Mouse (Mus musculus): ENCODE results near the gene Tmem94. TPM values are rescaled to one million over a fixed set of nuclear protein-coding genes. Genes with fewer than 3 reads are reported as not detected.
A peak's percentile ranks its signal among the peaks of the same experiment; 100 is the strongest.

The Tmem94 gene
- polyA plus RNA-seq, 1 experiment from 2014 or later = 28.9 TPM

GRCm38 (mm10) chr11:115813507-115814296 is 48.5 kb downstream of the Tmem94 start, which contains the start of gene Caskin2:
Caskin2 (minus strand) TSS chr11:115813639.
- ATAC-seq (replicated peaks; ENCODE audit: low FRiP score) = peak; percentile 90
- peak; percentile 100 for DNase-seq (ENCODE audit: low spot score)
- WGBS = under 1% methylated on average over 44 of the region's 44 CpGs
- H3K9ac ChIP-seq (ENCODE audit: low read length) = peak within 1 kb of the TSS; percentile 87
- no peaks in the 10 kb centered on the region for H3K9me3 ChIP-seq (ENCODE audit: control insufficient read depth, low read length)
- peaks cover 19% of the 10 kb centered on the region for H3K4me1 ChIP-seq (replicated peaks; ENCODE audit: control insufficient read depth, insufficient read depth, low read length)
- no peaks in the 10 kb centered on the region for H3K27me3 ChIP-seq (ENCODE audit: control insufficient read depth, insufficient read depth, low read length)
- peak within 1 kb of the TSS; percentile 84 for H3K4me2 ChIP-seq (ENCODE audit: low read depth, low read length, severe bottlenecking)
- H3K36me3 ChIP-seq (ENCODE audit: control insufficient read depth, insufficient read depth, low read length) = no peaks in the 10 kb centered on the region; the same call in 1 of the 2 replicates
- H3K4me3 ChIP-seq (ENCODE audit: low read depth, low read length) = peak within 1 kb of the TSS; percentile 91
- peak within 1 kb of the TSS; percentile 59 for H3K27ac ChIP-seq (ENCODE audit: low read depth, low read length)

GRCm38 (mm10) chr11:115814605-115815450 is 49.6 kb downstream of the Tmem94 start, which contains the start of gene Tsen54:
Tsen54 (plus strand) TSS chr11:115814724.
- H3K4me1 ChIP-seq (replicated peaks; ENCODE audit: control insufficient read depth, insufficient read depth, low read length) = peaks cover 12% of the 10 kb centered on the region
- no peaks in the 10 kb centered on the region for H3K27me3 ChIP-seq (ENCODE audit: control insufficient read depth, insufficient read depth, low read length)
- peak; percentile 93 for DNase-seq (ENCODE audit: low spot score)
- no peaks in the 10 kb centered on the region; the same call in 1 of the 2 replicates for H3K36me3 ChIP-seq (ENCODE audit: control insufficient read depth, insufficient read depth, low read length)
- H3K9me3 ChIP-seq (ENCODE audit: control insufficient read depth, low read length) = no peaks in the 10 kb centered on the region
- peak within 1 kb of the TSS; percentile 91 for H3K4me3 ChIP-seq (ENCODE audit: low read depth, low read length)
- under 1% methylated on average over 82 of the region's 84 CpGs for whole genome bisulfite sequencing
- peak within 1 kb of the TSS; percentile 87 for H3K9ac ChIP-seq (ENCODE audit: low read length)
- ATAC-seq (replicated peaks; ENCODE audit: low FRiP score) = peak; percentile 54
- H3K4me2 ChIP-seq (ENCODE audit: low read depth, low read length, severe bottlenecking) = peak within 1 kb of the TSS; percentile 84
- peak within 1 kb of the TSS; percentile 46 for H3K27ac ChIP-seq (ENCODE audit: low read depth, low read length)

DNA sequence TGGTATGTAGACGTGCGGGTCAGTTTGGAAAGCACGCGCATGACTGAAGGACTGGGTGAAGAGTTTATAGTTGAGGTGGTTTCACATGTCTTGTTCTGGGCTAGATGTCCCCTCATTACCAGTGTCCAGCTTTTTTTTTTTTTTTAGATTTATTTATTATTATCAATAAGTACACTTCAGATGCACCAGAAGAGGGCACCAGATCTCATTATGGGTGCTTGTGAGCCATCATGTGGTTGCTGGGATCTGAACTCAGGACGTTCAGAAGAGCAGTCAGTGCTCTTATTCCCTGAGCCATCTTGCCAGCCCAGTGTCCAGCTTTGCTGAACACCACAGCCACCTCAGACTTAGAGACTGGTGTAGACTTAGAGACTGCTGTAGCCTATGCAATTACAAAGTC is 52.1 kb downstream of the Tmem94 start:
- no peak overlapping the region for H3K9ac ChIP-seq (ENCODE audit: low read length)
- 91% methylated on average over 5 of the region's 5 CpGs for WGBS
- peaks cover 10% of the 10 kb centered on the region for H3K4me1 ChIP-seq (replicated peaks; ENCODE audit: control insufficient read depth, insufficient read depth, low read length)
- no peaks in the 10 kb centered on the region for H3K9me3 ChIP-seq (ENCODE audit: control insufficient read depth, low read length)
- no peak overlapping the region for H3K4me2 ChIP-seq (ENCODE audit: low read depth, low read length, severe bottlenecking)
- no peak for ATAC-seq (replicated peaks; ENCODE audit: low FRiP score)
- H3K36me3 ChIP-seq (ENCODE audit: control insufficient read depth, insufficient read depth, low read length) = no peaks in the 10 kb centered on the region
- no peak overlapping the region for H3K27ac ChIP-seq (ENCODE audit: low read depth, low read length)
- DNase-seq (ENCODE audit: low spot score) = no peak
- H3K4me3 ChIP-seq (ENCODE audit: low read depth, low read length) = no peak overlapping the region
- H3K27me3 ChIP-seq (ENCODE audit: control insufficient read depth, insufficient read depth, low read length) = no peaks in the 10 kb centered on the region

- Histone ChIP-seq H3K4me2 (ENCODE audit: low read depth, low read length, severe bottlenecking) (no peak overlapping the region), H3K4me1 (replicated peaks; ENCODE audit: control insufficient read depth, insufficient read depth, low read length) (peaks cover 6% of the 10 kb centered on the region), H3K4me3 (ENCODE audit: low read depth, low read length) (no peak overlapping the region), H3K9ac (ENCODE audit: low read length) (no peak overlapping the region), H3K27me3 (ENCODE audit: control insufficient read depth, insufficient read depth, low read length) (peaks cover 10% of the 10 kb centered on the region), H3K9me3 (ENCODE audit: control insufficient read depth, low read length) (no peaks in the 10 kb centered on the region), H3K27ac (ENCODE audit: low read depth, low read length) (no peak overlapping the region), H3K36me3 (ENCODE audit: control insufficient read depth, insufficient read depth, low read length) (no peaks in the 10 kb centered on the region)
- DNase-seq (ENCODE audit: low spot score) = no peak
- ATAC-seq (replicated peaks; ENCODE audit: low FRiP score) = no peak
- 93% methylated on average over 16 of the region's 16 CpGs for WGBS
Measured at GRCm38 (mm10) chr11:115819915-115820623, 54.8 kb downstream of the Tmem94 start.

GRCm38 (mm10) chr11:115821001-115821400 is 55.8 kb downstream of the Tmem94 start:
- Histone ChIP-seq H3K4me2 (ENCODE audit: low read depth, low read length, severe bottlenecking) (no peak overlapping the region), H3K27me3 (ENCODE audit: control insufficient read depth, insufficient read depth, low read length) (peaks cover 15% of the 10 kb centered on the region), H3K9ac (ENCODE audit: low read length) (no peak overlapping the region), H3K9me3 (ENCODE audit: control insufficient read depth, low read length) (no peaks in the 10 kb centered on the region), H3K4me1 (replicated peaks; ENCODE audit: control insufficient read depth, insufficient read depth, low read length) (peaks cover 5% of the 10 kb centered on the region; the same call in 1 of the 2 replicates), H3K4me3 (ENCODE audit: low read depth, low read length) (no peak overlapping the region), H3K36me3 (ENCODE audit: control insufficient read depth, insufficient read depth, low read length) (no peaks in the 10 kb centered on the region), H3K27ac (ENCODE audit: low read depth, low read length) (no peak overlapping the region)
- ATAC-seq (replicated peaks; ENCODE audit: low FRiP score) (no peak), DNase-seq (ENCODE audit: low spot score) (no peak)
- 83% methylated on average over 4 of the region's 4 CpGs for WGBS

DNA sequence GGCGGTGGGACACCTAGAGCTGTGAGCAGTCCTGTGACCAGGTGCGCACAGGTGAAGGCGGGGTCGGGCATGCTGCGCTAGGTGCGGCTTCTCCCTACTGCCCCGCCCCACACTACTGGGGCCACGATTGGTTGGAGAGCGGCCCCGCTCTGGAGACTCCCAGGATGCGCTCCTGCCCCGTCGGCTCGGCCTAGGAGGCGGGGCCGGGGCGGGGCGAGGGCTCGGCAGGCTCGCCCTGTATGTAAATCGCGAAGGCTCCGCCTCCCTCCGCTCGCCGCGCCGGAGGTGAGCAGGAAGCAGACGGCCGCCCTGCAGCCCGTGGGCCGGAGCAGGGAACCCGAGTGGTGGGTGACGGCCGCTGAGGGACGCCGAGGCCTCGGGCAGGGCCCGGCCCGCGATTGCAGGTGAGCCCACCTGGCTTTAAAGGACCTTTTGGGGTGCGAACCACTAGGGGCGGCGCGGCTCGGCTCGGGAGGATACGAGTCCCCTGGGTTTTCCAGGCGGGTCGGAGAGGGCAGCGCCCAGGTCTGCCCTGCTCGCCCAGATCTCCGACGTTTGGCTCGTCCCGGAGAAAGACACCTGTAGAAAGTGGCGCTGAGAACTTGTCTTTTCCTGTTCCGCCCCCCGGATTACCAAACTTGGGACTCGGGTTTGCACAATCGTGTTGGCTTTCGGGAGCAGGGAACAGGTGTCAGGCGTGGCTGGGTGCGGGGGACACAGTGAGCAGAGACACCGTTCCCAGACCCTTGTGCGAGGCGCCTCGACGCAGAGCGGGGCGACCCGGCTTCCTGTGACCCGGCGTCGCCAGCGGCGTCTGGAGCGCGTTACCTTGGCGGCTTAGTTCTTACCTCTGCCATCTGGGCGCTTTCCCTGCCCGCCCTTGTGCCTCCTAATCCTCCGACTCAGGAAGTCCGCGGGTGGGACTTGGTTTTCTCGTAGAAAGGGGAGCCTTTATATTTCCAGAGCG is 58.8 kb downstream of the Tmem94 start, which contains the start of gene Llgl2:
Llgl2 (plus strand) TSS at position 276 of the 967 bp plus-strand sequence.
- Histone ChIP-seq H3K36me3 (ENCODE audit: control insufficient read depth, insufficient read depth, low read length) (no peaks in the 10 kb centered on the region), H3K4me3 (ENCODE audit: low read depth, low read length) (peak within 1 kb of the TSS; percentile 40), H3K9ac (ENCODE audit: low read length) (peak within 1 kb of the TSS; percentile 35), H3K4me1 (replicated peaks; ENCODE audit: control insufficient read depth, insufficient read depth, low read length) (peaks cover 5% of the 10 kb centered on the region; the same call in 1 of the 2 replicates), H3K27ac (ENCODE audit: low read depth, low read length) (no peak within 1 kb of the TSS), H3K9me3 (ENCODE audit: control insufficient read depth, low read length) (no peaks in the 10 kb centered on the region), H3K4me2 (ENCODE audit: low read depth, low read length, severe bottlenecking) (peak within 1 kb of the TSS; percentile 73), H3K27me3 (ENCODE audit: control insufficient read depth, insufficient read depth, low read length) (peaks cover 17% of the 10 kb centered on the region)
- DNase-seq (ENCODE audit: low spot score) (peak; percentile 92), ATAC-seq (replicated peaks; ENCODE audit: low FRiP score) (peak; percentile 94)
- under 1% methylated on average over 87 of the region's 87 CpGs for WGBS

DNA sequence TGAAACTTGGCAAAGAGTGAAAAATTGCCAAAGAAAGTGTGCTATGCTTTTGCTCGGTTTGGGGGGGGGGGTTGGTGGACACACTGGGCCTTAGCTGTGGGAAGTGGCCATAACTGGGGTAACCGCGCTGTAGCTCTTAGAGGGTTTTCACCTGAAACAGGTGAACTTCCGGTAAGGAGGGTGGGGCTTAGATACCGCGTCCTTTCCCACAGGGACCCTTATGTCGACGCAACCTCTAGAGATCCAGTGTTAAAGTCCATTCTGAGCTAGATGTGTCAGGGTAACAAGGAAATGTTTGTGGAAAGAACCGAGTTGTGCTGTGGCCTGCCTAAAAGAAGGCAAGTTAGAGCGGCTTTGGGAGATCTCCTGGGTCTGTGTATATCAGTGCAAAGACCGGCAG is 59.6 kb downstream of the Tmem94 start:
- Histone ChIP-seq H3K9me3 (ENCODE audit: control insufficient read depth, low read length) (no peaks in the 10 kb centered on the region), H3K27me3 (ENCODE audit: control insufficient read depth, insufficient read depth, low read length) (peaks cover 17% of the 10 kb centered on the region), H3K27ac (ENCODE audit: low read depth, low read length) (no peak overlapping the region), H3K4me1 (replicated peaks; ENCODE audit: control insufficient read depth, insufficient read depth, low read length) (peaks cover 5% of the 10 kb centered on the region; the same call in 1 of the 2 replicates), H3K36me3 (ENCODE audit: control insufficient read depth, insufficient read depth, low read length) (no peaks in the 10 kb centered on the region), H3K4me3 (ENCODE audit: low read depth, low read length) (peak overlapping the region; percentile 40), H3K9ac (ENCODE audit: low read length) (no peak overlapping the region), H3K4me2 (ENCODE audit: low read depth, low read length, severe bottlenecking) (peak overlapping the region; percentile 73)
- ATAC-seq (replicated peaks; ENCODE audit: low FRiP score) (no peak), DNase-seq (ENCODE audit: low spot score) (no peak)
- 12% methylated on average over 11 of the region's 11 CpGs for WGBS
